Mouse (Mus musculus): ENCODE results near the gene Pdzph1. TPM values are rescaled to one million over a fixed set of nuclear protein-coding genes. Genes with fewer than 3 reads are reported as not detected.

The Pdzph1 gene
- total and polyA plus RNA-seq, 3 experiments = under 0.01 TPM; not detected in 2

- Histone ChIP-seq H3K27me3 (ENCODE audit: insufficient read depth, low read length) (no peaks in the 10 kb centered on the region), H3K36me3 (replicated peaks) (no peaks in the 10 kb centered on the region), H3K4me3 (ENCODE audit: low read depth, low read length) (no peak overlapping the region), H3K9me3 (replicated peaks) (peaks cover 11% of the 10 kb centered on the region), H3K4me1 (ENCODE audit: insufficient read depth, low read depth, low read length) (no peaks in the 10 kb centered on the region)
- no peak for DNase-seq (ENCODE audit: low spot score)
- ATAC-seq (ENCODE audit: extremely low read depth, insufficient number of reproducible peaks, low FRiP score, poor library complexity, severe bottlenecking) = no peak
- TF ChIP-seq CTCF (IDR thresholded peaks at IDR 0.05; ENCODE audit: low read depth, low read length) = no peak
Observed at GRCm38 (mm10) chr17:58924754-58925546, 66.2 kb downstream of the Pdzph1 start.

GRCm38 (mm10) chr17:58923901-58924476 is 67.2 kb downstream of the Pdzph1 start:
- ATAC-seq (ENCODE audit: extremely low read depth, insufficient number of reproducible peaks, low FRiP score, poor library complexity, severe bottlenecking) (no peak), DNase-seq (ENCODE audit: low spot score) (no peak)
- no peak overlapping the region for H3K4me3 ChIP-seq (ENCODE audit: low read depth, low read length)

GRCm38 (mm10) chr17:58923316-58923866 is 67.8 kb downstream of the Pdzph1 start:
- Histone ChIP-seq H3K36me3 (replicated peaks) (no peaks in the 10 kb centered on the region), H3K4me1 (ENCODE audit: insufficient read depth, low read depth, low read length) (no peaks in the 10 kb centered on the region), H3K4me3 (ENCODE audit: low read depth, low read length) (no peak overlapping the region), H3K9me3 (replicated peaks) (peaks cover 13% of the 10 kb centered on the region), H3K27me3 (ENCODE audit: insufficient read depth, low read length) (no peaks in the 10 kb centered on the region)
- TF ChIP-seq GATA1 (IDR thresholded peaks at IDR 0.05; ENCODE audit: borderline replicate concordance, low read length) (no peak), CTCF (IDR thresholded peaks at IDR 0.05; ENCODE audit: low read depth, low read length) (no peak), GATA2 (IDR thresholded peaks at IDR 0.05; ENCODE audit: borderline replicate concordance, low read depth, low read length) (no peak), TAL1 (conservative IDR thresholded peaks at IDR 0.05; ENCODE audit: low read depth, low read length) (no peak), POLR2AphosphoS5 (IDR thresholded peaks at IDR 0.05; ENCODE audit: insufficient replicate concordance, low read depth, low read length) (no peak)
- DNase-seq (ENCODE audit: low spot score) (no peak), ATAC-seq (ENCODE audit: extremely low read depth, insufficient number of reproducible peaks, low FRiP score, poor library complexity, severe bottlenecking) (no peak)

More at GRCm38 (mm10) chr17:58923901-58924476, 67.2 kb downstream of the Pdzph1 start:
- Histone ChIP-seq H3K4me1 (ENCODE audit: insufficient read depth, low read depth, low read length) (no peaks in the 10 kb centered on the region), H3K9me3 (replicated peaks) (peaks cover 12% of the 10 kb centered on the region), H3K27me3 (ENCODE audit: insufficient read depth, low read length) (no peaks in the 10 kb centered on the region), H3K36me3 (replicated peaks) (no peaks in the 10 kb centered on the region)
- TF ChIP-seq GATA1 (IDR thresholded peaks at IDR 0.05; ENCODE audit: borderline replicate concordance, low read length) (no peak), POLR2AphosphoS5 (IDR thresholded peaks at IDR 0.05; ENCODE audit: insufficient replicate concordance, low read depth, low read length) (no peak), CTCF (IDR thresholded peaks at IDR 0.05; ENCODE audit: low read depth, low read length) (no peak), GATA2 (IDR thresholded peaks at IDR 0.05; ENCODE audit: borderline replicate concordance, low read depth, low read length) (no peak), TAL1 (conservative IDR thresholded peaks at IDR 0.05; ENCODE audit: low read depth, low read length) (no peak)

GRCm38 (mm10) chr17:58922821-58923220 is 68.4 kb downstream of the Pdzph1 start:
- no peak for ATAC-seq (ENCODE audit: extremely low read depth, insufficient number of reproducible peaks, low FRiP score, poor library complexity, severe bottlenecking)
- Histone ChIP-seq H3K4me1 (ENCODE audit: insufficient read depth, low read depth, low read length) (no peaks in the 10 kb centered on the region), H3K4me3 (ENCODE audit: low read depth, low read length) (no peak overlapping the region), H3K9me3 (replicated peaks) (peaks cover 14% of the 10 kb centered on the region), H3K36me3 (replicated peaks) (no peaks in the 10 kb centered on the region), H3K27me3 (ENCODE audit: insufficient read depth, low read length) (no peaks in the 10 kb centered on the region)
- DNase-seq (ENCODE audit: low spot score) = no peak
- no peak for TF ChIP-seq POLR2AphosphoS5 (IDR thresholded peaks at IDR 0.05; ENCODE audit: insufficient replicate concordance, low read depth, low read length)
- no peak for TF ChIP-seq GATA1 (IDR thresholded peaks at IDR 0.05; ENCODE audit: borderline replicate concordance, low read length)
- no peak for TF ChIP-seq GATA2 (IDR thresholded peaks at IDR 0.05; ENCODE audit: borderline replicate concordance, low read depth, low read length)
- no peak for TF ChIP-seq TAL1 (conservative IDR thresholded peaks at IDR 0.05; ENCODE audit: low read depth, low read length)
- TF ChIP-seq CTCF (IDR thresholded peaks at IDR 0.05; ENCODE audit: low read depth, low read length) = no peak

GRCm38 (mm10) chr17:58919927-58920326 is 71.2 kb downstream of the Pdzph1 start:
- no peak overlapping the region for H3K4me3 ChIP-seq (ENCODE audit: low read depth, low read length)
- no peaks in the 10 kb centered on the region for H3K4me1 ChIP-seq (ENCODE audit: insufficient read depth, low read depth, low read length)
- DNase-seq (ENCODE audit: low spot score) = no peak
- no peaks in the 10 kb centered on the region for H3K27me3 ChIP-seq (ENCODE audit: insufficient read depth, low read length)
- H3K9me3 ChIP-seq (replicated peaks) = peaks cover 14% of the 10 kb centered on the region
- H3K36me3 ChIP-seq (replicated peaks) = no peaks in the 10 kb centered on the region
- TF ChIP-seq CTCF (IDR thresholded peaks at IDR 0.05; ENCODE audit: low read depth, low read length) (no peak), POLR2AphosphoS5 (IDR thresholded peaks at IDR 0.05; ENCODE audit: insufficient replicate concordance, low read depth, low read length) (no peak), GATA1 (IDR thresholded peaks at IDR 0.05; ENCODE audit: borderline replicate concordance, low read length) (no peak), TAL1 (conservative IDR thresholded peaks at IDR 0.05; ENCODE audit: low read depth, low read length) (no peak), GATA2 (IDR thresholded peaks at IDR 0.05; ENCODE audit: borderline replicate concordance, low read depth, low read length) (no peak)
- no peak for ATAC-seq (ENCODE audit: extremely low read depth, insufficient number of reproducible peaks, low FRiP score, poor library complexity, severe bottlenecking)

GRCm38 (mm10) chr17:58919061-58919460 is 72.1 kb downstream of the Pdzph1 start:
- Histone ChIP-seq H3K9me3 (replicated peaks) (peaks cover 13% of the 10 kb centered on the region), H3K4me1 (ENCODE audit: insufficient read depth, low read depth, low read length) (no peaks in the 10 kb centered on the region), H3K27me3 (ENCODE audit: insufficient read depth, low read length) (no peaks in the 10 kb centered on the region), H3K4me3 (ENCODE audit: low read depth, low read length) (no peak overlapping the region), H3K36me3 (replicated peaks) (no peaks in the 10 kb centered on the region)
- no peak for DNase-seq (ENCODE audit: low spot score)
- ATAC-seq (ENCODE audit: extremely low read depth, insufficient number of reproducible peaks, low FRiP score, poor library complexity, severe bottlenecking) = no peak
- TF ChIP-seq TAL1 (conservative IDR thresholded peaks at IDR 0.05; ENCODE audit: low read depth, low read length) = no peak
- TF ChIP-seq CTCF (IDR thresholded peaks at IDR 0.05; ENCODE audit: low read depth, low read length) = no peak
- no peak for TF ChIP-seq GATA1 (IDR thresholded peaks at IDR 0.05; ENCODE audit: borderline replicate concordance, low read length)
- TF ChIP-seq GATA2 (IDR thresholded peaks at IDR 0.05; ENCODE audit: borderline replicate concordance, low read depth, low read length) = no peak
- no peak for TF ChIP-seq POLR2AphosphoS5 (IDR thresholded peaks at IDR 0.05; ENCODE audit: insufficient replicate concordance, low read depth, low read length)

Data from G1E (cell line).